Comparison of ENCODE assay signal across 24 mouse cellular contexts in genomic region chrX:162049616-162050015, GRCm38 (mm10).
DNase-seq lines count a peak whose midpoint lies in the region; TF ChIP-seq lines count a peak whose summit lies in the region.
"Had no signal": no experiment of that assay in that cellular context is flagged by ENCODE, and none has a peak within 500 bp of the region (broad histone marks: within the 10 kb centered on the region; RNA-seq: fewer than 3 reads in every experiment).

No protein-coding gene starts in this region.

- 43% methylated on average over 2 of the region's 2 CpGs for WGBS in kidney, adult 2 months
- WGBS in lung, adult 2 months: 87% methylated on average over 2 of the region's 2 CpGs

- no peaks in the 10 kb centered on the region for H3K27me3 ChIP-seq in kidney, adult 2 months (replicated peaks; ENCODE audit: control insufficient read depth, insufficient read depth, low read length)
- H3K27me3 ChIP-seq: CH12.LX; forebrain, embryonic 15.5 days had no signal

- no peak for TF ChIP-seq POLR2A in kidney, adult 2 months (IDR thresholded peaks at IDR 0.05; ENCODE audit: low read depth, low read length)
- no peak for TF ChIP-seq POLR2A in lung, adult 2 months (IDR thresholded peaks at IDR 0.05; ENCODE audit: borderline replicate concordance, extremely low read depth, low read depth, low read length)

- no peaks in the 10 kb centered on the region for H3K36me3 ChIP-seq in kidney, adult 2 months (ENCODE audit: control insufficient read depth, insufficient read depth, low read length)
- H3K36me3 ChIP-seq: forebrain, embryonic 10.5 days; forebrain, embryonic 15.5 days; G1E; heart, embryonic 12.5 days; heart, embryonic 15.5 days; hindbrain, embryonic 10.5 days; hindbrain, embryonic 13.5 days had no signal

- DNase-seq in cerebellum, postnatal 14 days: peak; percentile 8 to 26
- DNase-seq in cerebellum, adult 9-10 months: no peak
- peak; percentile 52 for DNase-seq in kidney, adult 2 months
- DNase-seq in kidney, postnatal 10 days: no peak
- DNase-seq in lung, postnatal 36 days: peak; percentile 3
- no peak for DNase-seq in lung, adult 2 months
- DNase-seq in testis, postnatal 10 days (ENCODE audit: low spot score): no peak
- DNase-seq: adrenal gland, adult 2 months; adrenal gland, postnatal 14 days; B cell, adult 2 months; cerebellum, adult 18-20 months; cerebellum, adult 9-11 months; gastrocnemius, postnatal 25 days; heart, adult 18-20 months; heart, postnatal 10 days; heart, postnatal 36 days had no signal

- peaks cover 5% of the 10 kb centered on the region; the same call in 1 of the 2 replicates for H3K4me1 ChIP-seq in kidney, adult 2 months (ENCODE audit: control insufficient read depth, insufficient read depth, low read length)
- H3K4me1 ChIP-seq in lung, adult 2 months (ENCODE audit: control insufficient read depth, insufficient read depth, low read length): no peaks in the 10 kb centered on the region
- H3K4me1 ChIP-seq: forebrain, embryonic 15.5 days; heart, embryonic 15.5 days; hindbrain, embryonic 13.5 days had no signal

- no peak for TF ChIP-seq CTCF in kidney, adult 2 months (conservative IDR thresholded peaks at IDR 0.05; ENCODE audit: insufficient read depth, insufficient read length, low read depth, low read length)
- TF ChIP-seq CTCF in lung, adult 2 months (IDR thresholded peaks at IDR 0.05; ENCODE audit: insufficient read depth, low read length): no peak

- H3K4me3 ChIP-seq in kidney, adult 2 months (ENCODE audit: insufficient read depth, low read depth, low read length): no peak overlapping the region
- no peak overlapping the region for H3K4me3 ChIP-seq in lung, adult 2 months (replicated peaks; ENCODE audit: extremely low read depth, low read depth, low read length)
- H3K4me3 ChIP-seq: forebrain, embryonic 10.5 days; forebrain, embryonic 15.5 days; heart, embryonic 12.5 days; heart, embryonic 15.5 days; hindbrain, embryonic 10.5 days; hindbrain, embryonic 13.5 days had no signal

- no peak overlapping the region for H3K27ac ChIP-seq in kidney, adult 2 months (ENCODE audit: insufficient read depth, low read depth, low read length)
- H3K27ac ChIP-seq: forebrain, embryonic 10.5 days; forebrain, embryonic 15.5 days; heart, embryonic 15.5 days; hindbrain, embryonic 10.5 days; hindbrain, embryonic 13.5 days had no signal

Comparison
In these comparisons a context has a peak if more than half of its experiments do, and no peak if none do; other contexts are left out.
1. DNase-seq: peak in cerebellum, postnatal 14 days (2 of 2), kidney, adult 2 months (single experiment) and lung, postnatal 36 days (single experiment); none in cerebellum, adult 9-10 months (single experiment), kidney, postnatal 10 days (single experiment), lung, adult 2 months (single experiment) and testis, postnatal 10 days (single experiment).